Mouse (Mus musculus) heart, postnatal 4 days (tissue): ENCODE data around the gene Ptprt. TPM values are rescaled to one million over a fixed set of nuclear protein-coding genes. Genes with fewer than 3 reads are reported as not detected.

Source experiments
- DNase-seq: peaks from one replicate; pipeline ENCODE4 v3.0.0; 2021
- total RNA-seq, 2 experiments: library from RNA; stranded (reverse); gene quantifications; 2 replicates each; pipeline ENCODE4 v1.2.3; 2021

Gene Ptprt
- total RNA-seq, 2 experiments from 2014 or later = 0.81 to 1.1 TPM

- no peak for DNase-seq
Measured at GRCm38 (mm10) chr2:162409245-162409644, 251.7 kb downstream of the Ptprt start.

DNA sequence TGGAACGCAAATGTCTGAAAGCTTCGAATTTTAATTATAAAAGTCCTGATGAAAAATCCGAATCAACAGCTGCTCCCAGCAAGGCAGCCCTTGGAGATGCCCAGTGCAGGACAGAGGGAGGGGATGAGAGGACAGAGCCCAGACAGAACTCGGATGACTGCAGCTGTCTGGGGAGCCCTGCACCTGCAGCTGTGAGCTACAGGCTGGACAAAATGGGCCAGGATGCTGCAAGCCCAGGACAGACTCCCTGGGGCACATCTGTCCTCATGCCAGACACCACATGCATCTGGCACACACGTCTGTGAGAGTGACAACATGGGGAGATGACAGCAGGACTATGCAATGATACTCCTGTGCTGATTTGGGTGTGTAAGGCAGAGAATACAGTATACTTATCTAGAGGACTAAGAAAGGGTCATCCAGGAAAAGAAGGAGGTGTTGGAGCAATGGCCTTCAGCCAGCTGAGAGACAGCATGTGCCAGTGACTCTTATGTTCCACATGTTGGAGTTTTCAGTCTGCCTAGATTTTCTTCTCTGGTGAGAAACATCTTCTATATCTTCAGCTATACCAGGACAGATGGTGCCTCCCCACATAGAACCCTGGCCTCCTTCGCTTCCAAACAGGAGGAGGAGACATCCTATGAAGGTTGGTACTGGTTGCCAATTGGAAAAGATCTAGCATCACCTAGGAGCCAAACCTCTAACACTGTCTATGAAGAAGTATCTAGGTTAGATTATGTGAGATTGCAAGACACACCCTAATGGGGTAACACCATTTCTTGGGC lies 259.4 kb downstream of the Ptprt start:
- DNase-seq = no peak

GRCm38 (mm10) chr2:162394601-162395000 lies 266.3 kb downstream of the Ptprt start:
- DNase-seq = no peak

- no peak for DNase-seq
Measured at GRCm38 (mm10) chr2:162391834-162392233, 269.1 kb downstream of the Ptprt start.

DNA sequence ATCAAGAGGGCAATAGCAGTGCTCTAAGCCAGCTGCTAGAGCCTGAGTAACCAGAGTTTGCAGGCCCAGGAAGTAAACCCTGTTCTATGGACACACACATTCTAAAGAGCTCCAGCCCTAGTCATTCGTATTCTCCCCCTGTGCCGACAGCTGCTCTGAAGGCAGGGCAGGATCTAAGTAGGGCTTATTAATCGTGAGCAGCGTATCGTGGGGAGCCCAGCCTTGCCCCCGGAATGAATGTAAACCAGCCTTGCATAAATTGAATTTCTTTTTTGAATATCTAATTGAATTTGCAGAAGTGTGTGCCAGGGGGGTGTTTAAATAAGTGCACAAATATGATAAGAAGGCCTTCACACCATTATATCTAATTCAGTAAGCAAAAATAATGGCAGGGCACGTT lies 283.6 kb downstream of the Ptprt start:
- DNase-seq = no peak

DNA sequence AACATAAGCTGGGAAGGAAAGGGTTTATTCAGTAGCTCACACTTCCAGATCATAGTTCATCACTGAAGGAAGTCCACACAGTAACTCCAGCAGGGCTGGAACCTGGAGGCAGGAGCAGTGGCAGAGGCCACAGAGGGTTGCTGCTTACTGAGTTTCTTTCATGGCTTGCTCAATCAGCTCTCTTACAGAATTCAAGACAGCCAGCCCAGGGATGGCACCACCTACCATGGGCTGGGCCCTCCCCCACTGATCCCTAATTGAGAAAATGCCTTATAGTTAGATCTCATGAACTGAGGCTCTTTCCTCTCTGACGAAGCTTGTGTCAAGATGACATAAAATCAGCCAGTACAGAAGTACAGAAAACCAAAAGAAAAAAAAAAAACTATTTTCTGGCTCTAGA lies 311.9 kb downstream of the Ptprt start:
- no peak for DNase-seq

DNA sequence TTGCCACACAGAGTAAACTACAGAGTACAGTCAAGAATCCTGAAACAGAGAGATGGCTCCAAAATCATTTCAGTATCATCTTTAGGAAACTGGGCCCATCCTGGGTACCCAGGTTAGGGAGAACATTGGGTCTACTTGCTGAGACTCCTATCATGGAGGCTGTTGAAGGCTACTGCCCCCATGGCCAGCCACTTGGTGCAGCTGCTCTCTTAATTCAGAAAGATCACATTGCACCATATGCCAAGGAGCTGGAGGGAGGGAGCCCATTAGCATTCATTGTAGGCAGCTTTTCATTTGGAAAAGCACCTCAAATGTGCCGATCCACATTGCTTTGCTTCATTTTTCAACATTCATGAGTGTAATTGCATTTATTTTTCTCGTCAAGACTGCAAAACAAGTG lies 319.1 kb downstream of the Ptprt start:
- no peak for DNase-seq

GRCm38 (mm10) chr2:162340231-162340630 lies 320.7 kb downstream of the Ptprt start:
- DNase-seq = no peak

DNA sequence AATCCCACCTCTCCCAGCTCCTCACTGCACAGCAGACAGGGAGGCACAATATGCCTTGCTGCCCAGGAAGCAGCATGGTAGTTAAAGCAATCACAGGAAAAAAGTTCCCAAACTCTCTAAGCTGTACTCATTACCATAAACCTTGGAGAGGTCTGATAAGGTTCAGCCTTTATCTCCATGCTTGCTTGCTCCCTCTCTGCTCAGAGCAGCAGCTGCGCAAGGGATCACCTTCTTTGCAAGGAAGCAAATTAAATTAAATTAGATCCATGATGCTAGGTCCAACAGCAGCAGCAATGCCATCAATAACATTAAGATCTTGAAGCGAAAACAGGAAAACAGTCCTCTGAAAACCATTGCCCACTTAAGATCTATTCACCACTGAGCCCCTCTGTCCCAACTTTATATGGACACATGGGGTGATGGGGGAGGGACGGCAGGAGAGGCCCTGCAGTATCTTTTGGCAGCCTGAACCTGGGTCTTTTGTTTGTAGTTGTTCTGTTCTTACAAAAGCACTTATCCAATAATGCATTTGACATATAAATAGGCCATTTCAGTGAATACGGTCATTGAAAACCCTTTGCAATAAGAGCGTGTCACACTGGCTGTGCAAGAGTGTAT lies 328.8 kb downstream of the Ptprt start:
- DNase-seq = no peak

GRCm38 (mm10) chr2:162329430-162329829 lies 331.5 kb downstream of the Ptprt start:
- DNase-seq = no peak

DNA sequence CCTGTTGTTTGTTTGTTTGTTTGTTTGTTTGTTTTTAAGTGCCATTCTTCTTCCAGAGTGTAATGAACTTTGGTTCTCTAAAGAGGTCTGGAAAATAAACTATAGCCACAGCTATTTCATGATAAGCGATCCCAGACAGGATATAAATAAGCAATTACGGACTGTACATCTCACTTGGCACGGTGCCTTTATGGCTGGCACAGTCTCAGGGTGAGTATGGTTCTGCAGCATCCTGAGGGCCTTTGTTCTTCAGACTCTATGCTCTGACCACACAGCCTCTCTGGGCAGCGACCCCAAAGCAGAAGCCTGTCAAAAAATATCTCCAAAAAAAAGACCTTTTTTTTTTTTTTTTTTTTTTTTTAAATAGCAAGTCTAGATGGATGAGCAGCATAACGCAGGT lies 338.5 kb downstream of the Ptprt start:
- no peak for DNase-seq

GRCm38 (mm10) chr2:162307996-162308395 lies 353.0 kb downstream of the Ptprt start:
- DNase-seq = no peak

DNA sequence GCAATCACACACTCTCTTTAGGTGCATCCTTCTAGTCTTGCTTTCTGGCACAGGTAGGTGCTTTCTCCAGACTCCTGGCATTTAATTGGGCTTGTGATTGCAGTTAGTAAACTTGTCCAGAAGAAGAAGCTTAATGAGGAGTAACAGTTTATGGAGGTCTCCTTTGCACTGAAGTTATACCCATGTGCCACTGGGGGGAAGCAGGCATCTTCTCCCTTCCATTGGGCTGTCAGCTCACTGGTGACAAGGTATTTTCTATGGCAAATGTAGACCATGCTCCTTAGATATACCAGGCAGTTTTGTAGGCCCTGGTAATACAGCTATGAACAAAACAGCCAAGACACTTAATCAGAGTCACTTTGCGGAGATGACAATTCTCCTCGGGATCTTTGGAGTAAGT lies 366.9 kb downstream of the Ptprt start:
- peak; percentile 10 for DNase-seq

GRCm38 (mm10) chr2:162282606-162283005 lies 378.3 kb downstream of the Ptprt start:
- no peak for DNase-seq

DNA sequence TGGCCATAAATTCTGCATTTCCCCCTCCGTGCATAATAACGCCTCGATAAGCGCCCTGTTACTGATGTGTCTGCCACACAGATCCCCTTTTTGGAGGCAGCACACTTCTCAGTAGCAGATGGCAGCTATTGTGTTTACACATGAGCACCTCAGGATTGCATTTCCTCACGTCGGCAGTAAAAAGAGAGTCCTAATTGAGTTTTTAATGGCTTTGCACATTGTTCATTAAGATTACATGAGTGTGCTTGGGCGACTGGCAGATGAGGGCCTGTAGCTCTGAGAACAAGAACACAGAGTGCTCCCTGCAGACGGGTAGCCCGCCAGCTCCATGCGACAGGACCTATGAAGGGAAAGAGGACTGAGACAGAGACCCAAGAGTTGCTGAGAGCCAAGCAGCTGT lies 378.8 kb downstream of the Ptprt start:
- DNase-seq = no peak

DNA sequence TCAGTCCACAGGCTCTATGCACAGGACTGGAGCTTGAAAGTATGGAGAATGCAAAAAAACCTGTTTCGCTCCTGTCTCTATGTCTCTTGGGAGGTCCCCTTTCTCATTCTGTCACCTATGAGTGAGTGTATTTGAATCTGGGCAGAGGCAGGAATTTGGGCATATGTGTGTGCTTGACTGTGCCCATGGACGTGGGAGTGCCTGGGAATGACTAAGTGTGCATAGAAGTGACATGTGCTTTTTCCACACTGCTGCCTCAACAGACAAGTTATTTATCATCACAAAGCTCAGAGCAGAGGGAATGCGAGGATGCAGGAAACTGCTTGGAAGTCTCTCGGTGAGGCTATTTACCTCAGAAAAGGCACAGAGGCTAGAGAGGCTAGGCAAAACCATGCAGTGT lies 387.1 kb downstream of the Ptprt start:
- DNase-seq = no peak

DNA sequence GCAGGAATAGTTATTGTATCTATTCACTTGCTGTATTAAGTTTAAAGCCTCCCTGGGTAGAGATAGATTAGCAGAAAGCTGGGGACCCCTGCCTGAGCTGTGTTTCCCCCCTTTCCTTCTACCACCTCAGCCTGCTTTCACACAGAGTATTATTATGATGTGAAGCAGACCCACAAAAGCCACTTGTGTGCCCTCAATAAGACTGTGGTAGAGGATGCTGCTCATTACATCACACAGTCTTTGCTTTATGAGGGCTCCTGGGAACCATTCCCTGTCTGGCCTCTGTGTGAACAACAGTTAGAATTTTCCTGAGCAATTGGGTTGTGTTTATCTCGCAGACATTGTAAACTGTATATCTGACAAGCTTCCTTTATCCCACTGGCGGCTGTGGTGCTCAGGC lies 409.7 kb downstream of the Ptprt start:
- DNase-seq = no peak

GRCm38 (mm10) chr2:162248296-162248695 lies 412.7 kb downstream of the Ptprt start:
- no peak for DNase-seq

DNA sequence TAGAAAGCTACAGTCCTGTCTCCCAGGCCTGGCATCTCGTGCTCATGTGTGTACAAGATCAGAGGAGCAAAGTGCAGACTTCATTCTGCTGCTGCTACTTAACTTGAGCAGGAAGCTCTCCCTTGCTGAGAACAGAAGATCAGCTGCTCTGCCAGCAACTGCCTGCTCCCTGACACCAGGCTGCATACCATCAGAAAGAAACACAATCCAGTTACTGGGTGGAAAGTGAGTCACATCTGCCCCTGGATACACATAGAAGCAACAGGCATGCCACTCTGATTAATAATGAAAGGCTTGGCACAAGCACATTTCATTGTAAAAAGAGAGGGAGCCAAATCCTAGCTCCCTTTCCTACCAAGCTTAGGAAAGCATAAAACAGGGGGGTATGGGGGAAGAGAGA lies 438.5 kb downstream of the Ptprt start:
- DNase-seq = no peak

- DNase-seq = no peak
Measured at GRCm38 (mm10) chr2:162220586-162220985, 440.4 kb downstream of the Ptprt start.

- DNase-seq = no peak
Measured at GRCm38 (mm10) chr2:162219507-162219906, 441.4 kb downstream of the Ptprt start.

- no peak for DNase-seq
Measured at GRCm38 (mm10) chr2:162217896-162218295, 443.1 kb downstream of the Ptprt start.

DNA sequence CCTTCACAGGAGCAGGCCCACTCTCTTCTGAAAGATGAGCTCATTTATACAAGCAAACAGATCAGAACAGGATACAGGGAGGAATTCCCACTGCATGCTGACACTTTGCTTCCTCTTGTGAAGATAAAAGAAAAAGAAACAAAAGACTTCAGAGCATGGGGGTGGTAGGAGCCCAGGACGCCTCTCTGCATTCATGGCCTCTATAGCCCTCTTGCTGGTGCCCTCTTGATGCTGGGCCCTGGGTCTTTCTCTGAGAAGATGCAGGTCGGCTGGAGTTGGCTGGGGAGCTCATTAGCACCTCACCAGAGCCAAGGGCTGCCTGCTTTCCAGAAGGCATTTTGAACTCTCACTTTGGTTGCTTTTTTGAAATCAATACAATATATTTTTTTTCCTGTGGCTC lies 448.6 kb downstream of the Ptprt start:
- no peak for DNase-seq

DNA sequence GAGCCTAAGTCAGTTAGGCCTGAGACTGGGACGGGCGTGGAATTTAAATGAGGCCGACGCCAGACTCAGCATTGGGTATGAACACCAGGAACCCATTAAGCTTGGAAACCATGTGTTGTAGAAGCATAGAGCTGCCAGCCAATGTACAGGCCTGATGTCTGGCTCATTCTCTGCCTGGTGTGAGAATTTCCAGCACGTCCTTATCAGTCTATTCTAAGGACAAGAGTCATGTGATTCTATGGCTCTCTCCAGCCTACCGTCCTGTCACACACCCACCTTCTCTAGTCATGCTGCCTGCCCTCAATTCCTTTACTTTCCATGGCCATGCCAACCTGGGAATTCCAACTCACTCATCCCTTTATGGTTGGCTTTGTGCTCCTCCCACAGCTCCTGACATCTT lies 450.4 kb downstream of the Ptprt start:
- no peak for DNase-seq
